Mouse (Mus musculus): Measurements from ENCODE around the gene Gpr3.

Gpr3 gene

GRCm38 (mm10) chr4:133197801-133198286 is 14.5 kb downstream of the Gpr3 start:
- DNase-seq: peak; percentile 90

GRCm38 (mm10) chr4:133197355-133197754 is 15.0 kb downstream of the Gpr3 start:
- DNase-seq: no peak

- DNase-seq: peak; percentile 51
Measured at GRCm38 (mm10) chr4:133196852-133197251, 15.5 kb downstream of the Gpr3 start.

GRCm38 (mm10) chr4:133196136-133196535 is 16.2 kb downstream of the Gpr3 start:
- no peak for DNase-seq

- DNase-seq: no peak
Measured at GRCm38 (mm10) chr4:133195014-133195413, 17.3 kb downstream of the Gpr3 start.

- no peak for DNase-seq
Measured at GRCm38 (mm10) chr4:133194482-133194881, 17.9 kb downstream of the Gpr3 start.

GRCm38 (mm10) chr4:133189396-133189795 is 22.9 kb downstream of the Gpr3 start:
- peak; percentile 51 for DNase-seq

- no peak for DNase-seq
Measured at GRCm38 (mm10) chr4:133186856-133187255, 25.5 kb downstream of the Gpr3 start.

- DNase-seq: no peak
Measured at GRCm38 (mm10) chr4:133185893-133186292, 26.4 kb downstream of the Gpr3 start.

GRCm38 (mm10) chr4:133184898-133185665 is 27.3 kb downstream of the Gpr3 start:
- DNase-seq: peak; percentile 39

- DNase-seq: no peak
Measured at GRCm38 (mm10) chr4:133184031-133184897, 28.1 kb downstream of the Gpr3 start.

GRCm38 (mm10) chr4:133182439-133183033 is 29.8 kb downstream of the Gpr3 start:
- DNase-seq: no peak

- DNase-seq: no peak
Measured at GRCm38 (mm10) chr4:133179258-133179657, 33.1 kb downstream of the Gpr3 start.

GRCm38 (mm10) chr4:133178305-133178704 is 34.0 kb downstream of the Gpr3 start:
- DNase-seq: no peak

GRCm38 (mm10) chr4:133176761-133177403 is 35.5 kb downstream of the Gpr3 start:
- DNase-seq: no peak

GRCm38 (mm10) chr4:133175998-133176760 is 36.2 kb downstream of the Gpr3 start:
- DNase-seq: peak; percentile 39

- DNase-seq: no peak
Measured at GRCm38 (mm10) chr4:133175274-133175673, 37.1 kb downstream of the Gpr3 start.

- DNase-seq: peak; percentile 65
Measured at GRCm38 (mm10) chr4:133174361-133174760, 38.0 kb downstream of the Gpr3 start.

GRCm38 (mm10) chr4:133172451-133172850 is 39.9 kb downstream of the Gpr3 start:
- DNase-seq: no peak

- DNase-seq: no peak
Measured at GRCm38 (mm10) chr4:133170616-133171015, 41.7 kb downstream of the Gpr3 start.

GRCm38 (mm10) chr4:133170056-133170524 is 42.2 kb downstream of the Gpr3 start:
- no peak for DNase-seq

Data from kidney, adult 9 months (tissue).